Mouse (Mus musculus) hindbrain, embryonic 16.5 days (tissue): Measurements from ENCODE around the gene Tbc1d17. TPM values are rescaled to one million over a fixed set of nuclear protein-coding genes. Genes with fewer than 3 reads are reported as not detected.

Source experiments
- ATAC-seq: fragments of 200-750 bp; cut with Nextera tagmentation; 2 replicates; pipeline ENCODE4 v1.8.0; 2017; ENCODE audit warnings: moderate TSS enrichment, moderate library complexity
- H3K27ac ChIP-seq: fragments of 300-500 bp; sonication (generic); 2 replicates; pipeline ENCODE4 v1.5.1; 2014; ENCODE audit warnings: low read depth, mild to moderate bottlenecking, control low read depth, low read length, moderate library complexity
- H3K27me3 ChIP-seq: fragments of 300-500 bp; sonication (generic); replicated peaks from 2 replicates; pipeline ENCODE4 v1.6.1; 2014; ENCODE audit warnings: low read length; ENCODE audit not compliant: control insufficient read depth, insufficient read depth
- H3K36me3 ChIP-seq: fragments of 300-500 bp; sonication (generic); 2 replicates; pipeline ENCODE4 v1.6.1; 2014; ENCODE audit warnings: mild to moderate bottlenecking, low read length, moderate library complexity, mixed read lengths; ENCODE audit not compliant: control insufficient read depth, insufficient read depth
- H3K4me1 ChIP-seq: fragments of 300-500 bp; sonication (generic); 2 replicates; pipeline ENCODE4 v1.6.1; 2014; ENCODE audit warnings: low read depth, low read length; ENCODE audit not compliant: control insufficient read depth, insufficient read depth
- H3K4me2 ChIP-seq: fragments of 300-500 bp; sonication (generic); 2 replicates; pipeline ENCODE4 v1.6.1; 2014; ENCODE audit warnings: mild to moderate bottlenecking, low read length, control low read depth, moderate library complexity
- H3K4me3 ChIP-seq: fragments of 300-500 bp; sonication (generic); 2 replicates; pipeline ENCODE4 v1.5.1; 2014; ENCODE audit warnings: mild to moderate bottlenecking, low read length, control low read depth, moderate library complexity
- H3K9ac ChIP-seq: fragments of 300-500 bp; sonication (generic); 2 replicates; pipeline ENCODE4 v1.6.1; 2014; ENCODE audit warnings: low read depth, mild to moderate bottlenecking, control low read depth, low read length, moderate library complexity
- H3K9me3 ChIP-seq: fragments of 300-500 bp; sonication (generic); 2 replicates; pipeline ENCODE4 v1.6.1; 2014; ENCODE audit warnings: mild to moderate bottlenecking, low read length, moderate library complexity; ENCODE audit not compliant: control insufficient read depth
- WGBS: fragments of 180-500 bp; shearing (Covaris S2); extraction: QIAGEN DNeasy Blood & Tissue Kit; methylation state at CpG from one replicate; pipeline ENCODE4 v1.1.7; 2014; 5-methylcytosine and 5-hydroxymethylcytosine counted together
- polyA plus RNA-seq: library from polyadenylated mRNA; unstranded; fragments of >200 nt; fragmentation: Nextera tagmentation; extraction: Ambion mirVana; gene quantifications from 2 replicates; pipeline ENCODE4 v1.2.1, GENCODE M21; 2015

The Tbc1d17 gene
- polyA plus RNA-seq, 1 experiment from 2014 or later = 112 TPM

DNA sequence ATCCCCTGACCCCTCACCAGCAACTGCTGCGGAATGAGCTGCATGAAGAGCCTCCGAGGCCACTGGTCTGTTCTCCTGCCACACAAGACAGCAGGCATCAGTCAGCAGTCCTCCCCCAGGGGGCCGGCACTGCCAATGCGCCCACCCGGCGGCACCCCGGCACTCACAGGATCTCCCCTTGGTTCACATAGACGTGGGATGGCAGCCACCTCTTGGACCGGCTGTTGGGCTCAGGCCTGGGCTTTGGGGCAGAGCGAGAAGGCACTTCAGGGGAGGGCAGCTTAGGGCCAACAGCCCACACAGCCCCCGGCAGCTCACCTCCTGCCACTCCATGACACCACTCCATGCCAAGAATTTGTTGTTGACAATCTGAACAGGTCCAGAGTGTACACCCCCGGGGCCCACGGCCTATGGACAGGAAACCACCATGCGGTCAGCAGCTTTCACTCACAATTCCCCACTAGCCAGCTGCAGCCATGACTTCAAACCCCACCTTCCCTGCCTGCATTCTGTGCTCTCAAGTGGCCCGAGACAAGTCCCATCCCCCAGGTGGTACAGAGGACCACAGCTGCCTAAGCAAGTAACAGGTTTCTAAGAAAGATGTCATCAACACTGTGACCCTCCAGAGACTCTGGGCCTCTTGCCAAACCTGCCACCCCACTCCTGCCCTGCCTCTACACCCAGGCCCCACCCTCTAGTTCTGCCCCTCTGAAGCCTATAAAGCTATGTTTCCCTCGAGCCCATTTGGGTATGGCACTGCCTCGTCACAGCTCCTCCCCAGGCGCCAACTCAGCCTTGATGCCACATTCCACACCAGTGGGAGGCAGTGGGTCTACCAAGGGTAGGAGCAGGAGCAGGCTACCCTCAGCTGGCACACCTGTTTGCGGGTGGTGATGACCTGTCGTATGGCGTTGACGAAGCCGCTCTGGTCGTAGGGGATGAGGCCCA, 16.0 kb upstream of the Tbc1d17 start:
- peaks cover 36% of the 10 kb centered on the region for H3K36me3 ChIP-seq
- no peak overlapping the region for H3K4me3 ChIP-seq
- H3K27me3 ChIP-seq = no peaks in the 10 kb centered on the region
- H3K4me2 ChIP-seq = no peak overlapping the region
- peak overlapping the region; percentile 3; the same call in 1 of the 2 replicates for H3K9ac ChIP-seq
- H3K9me3 ChIP-seq = no peaks in the 10 kb centered on the region
- no peak for ATAC-seq
- WGBS = 78% methylated on average over 23 of the region's 24 CpGs
- peak overlapping the region; percentile 20; the same call in 1 of the 2 replicates for H3K27ac ChIP-seq
- H3K4me1 ChIP-seq = peaks cover 46% of the 10 kb centered on the region

DNA sequence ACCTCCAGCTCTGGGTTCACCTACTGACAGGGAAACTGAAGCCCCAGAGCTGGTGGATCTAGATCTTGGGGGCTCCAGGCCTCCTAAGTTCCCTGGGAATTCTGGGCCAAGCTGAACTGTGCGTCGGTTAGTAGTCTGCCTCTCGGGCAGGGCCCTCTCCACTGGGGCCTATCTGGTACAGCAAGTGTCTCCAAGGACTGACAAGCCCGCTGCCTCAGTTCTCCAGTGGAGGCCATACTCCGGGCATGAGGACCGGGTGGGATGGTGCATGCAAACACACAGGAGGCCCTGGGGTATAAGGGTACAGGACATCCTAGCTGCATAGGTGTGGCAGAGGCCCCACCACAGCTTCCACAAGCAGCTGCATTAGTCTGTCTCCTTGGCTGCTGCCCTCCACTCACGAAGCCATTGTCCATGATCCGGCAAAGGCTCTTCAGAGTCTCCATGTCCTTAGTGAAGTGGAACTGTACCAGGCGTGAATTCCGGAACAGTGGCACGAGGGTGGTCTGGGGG, 15.2 kb upstream of the Tbc1d17 start:
- no peak overlapping the region for H3K27ac ChIP-seq
- H3K9me3 ChIP-seq = no peaks in the 10 kb centered on the region
- no peak overlapping the region; the same call in 1 of the 2 replicates for H3K9ac ChIP-seq
- H3K36me3 ChIP-seq = peaks cover 36% of the 10 kb centered on the region
- no peaks in the 10 kb centered on the region for H3K27me3 ChIP-seq
- H3K4me2 ChIP-seq = no peak overlapping the region
- 85% methylated on average over 11 of the region's 11 CpGs for WGBS
- H3K4me3 ChIP-seq = no peak overlapping the region
- H3K4me1 ChIP-seq = peaks cover 46% of the 10 kb centered on the region
- no peak for ATAC-seq

DNA sequence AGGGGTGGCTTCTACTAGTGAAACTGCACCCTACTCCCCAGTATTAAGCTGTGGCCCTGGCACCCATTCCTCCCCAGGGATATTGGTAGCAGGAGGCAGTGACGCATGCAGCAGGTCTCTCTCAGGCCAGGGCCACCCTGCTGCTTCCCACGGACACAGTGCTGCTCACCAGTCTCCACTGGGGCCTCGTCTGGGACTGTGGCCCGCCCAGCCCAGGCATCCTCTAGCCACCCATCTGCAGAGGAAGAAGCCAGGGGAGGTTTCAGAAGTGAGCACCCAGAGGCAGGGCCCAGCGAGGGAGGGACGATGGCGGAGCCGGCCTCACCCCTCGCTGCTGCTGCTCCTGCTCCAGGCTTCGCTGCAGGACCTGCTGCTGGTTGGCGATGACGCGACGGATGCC, 14.3 kb upstream of the Tbc1d17 start:
- Histone ChIP-seq H3K9ac (no peak overlapping the region), H3K4me3 (no peak overlapping the region), H3K4me1 (peaks cover 47% of the 10 kb centered on the region), H3K27ac (no peak overlapping the region), H3K36me3 (peaks cover 36% of the 10 kb centered on the region), H3K4me2 (no peak overlapping the region), H3K9me3 (no peaks in the 10 kb centered on the region), H3K27me3 (no peaks in the 10 kb centered on the region)
- WGBS = 88% methylated on average over 14 of the region's 14 CpGs
- no peak for ATAC-seq

DNA sequence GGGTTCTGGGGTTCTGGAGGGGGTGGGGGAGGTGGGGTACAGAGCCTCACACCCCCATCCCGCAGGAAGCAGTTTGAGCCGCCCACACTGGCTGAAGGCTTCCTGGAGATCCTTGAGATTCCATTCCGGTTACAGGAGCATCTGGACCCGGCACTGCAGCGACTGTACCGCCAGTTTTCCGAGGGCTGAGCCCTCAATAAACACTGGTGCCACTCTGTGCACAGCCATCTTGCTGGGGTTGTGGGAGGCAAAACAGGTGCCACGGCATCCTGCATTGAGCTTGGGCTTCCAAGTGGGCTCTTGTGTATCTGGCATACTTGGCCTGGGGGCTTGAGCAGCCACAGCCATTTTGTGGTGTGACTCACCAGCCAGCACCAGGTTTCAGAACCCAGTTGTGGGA, 13.6 kb upstream of the Tbc1d17 start:
- Histone ChIP-seq H3K36me3 (peaks cover 36% of the 10 kb centered on the region), H3K9me3 (no peaks in the 10 kb centered on the region), H3K4me1 (peaks cover 44% of the 10 kb centered on the region), H3K27ac (no peak overlapping the region), H3K27me3 (no peaks in the 10 kb centered on the region), H3K4me3 (no peak overlapping the region), H3K9ac (no peak overlapping the region), H3K4me2 (no peak overlapping the region)
- no peak for ATAC-seq
- WGBS = 89% methylated on average over 8 of the region's 8 CpGs

DNA sequence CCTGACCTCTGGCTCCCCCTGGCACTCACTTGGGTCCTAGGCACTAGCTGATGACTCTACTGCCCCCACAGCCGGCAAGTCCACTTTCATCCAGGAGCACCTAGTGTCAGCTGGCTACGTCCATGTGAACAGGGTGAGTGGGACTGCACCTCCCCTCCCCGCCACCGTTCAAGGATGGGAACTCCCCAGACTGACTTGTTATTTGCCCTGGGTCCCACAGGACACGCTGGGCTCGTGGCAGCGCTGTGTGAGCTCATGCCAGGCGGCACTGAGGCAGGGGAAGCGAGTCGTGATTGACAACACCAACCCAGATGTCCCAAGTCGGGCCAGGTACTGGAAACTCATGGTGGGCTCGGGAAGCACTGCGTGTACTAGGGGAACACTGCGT, 12.5 kb upstream of the Tbc1d17 start:
- 78% methylated on average over 14 of the region's 14 CpGs for WGBS
- Histone ChIP-seq H3K4me3 (no peak overlapping the region), H3K4me1 (peaks cover 37% of the 10 kb centered on the region), H3K9me3 (no peaks in the 10 kb centered on the region), H3K9ac (no peak overlapping the region), H3K27me3 (no peaks in the 10 kb centered on the region), H3K4me2 (no peak overlapping the region), H3K27ac (no peak overlapping the region), H3K36me3 (peaks cover 36% of the 10 kb centered on the region)
- no peak for ATAC-seq

DNA sequence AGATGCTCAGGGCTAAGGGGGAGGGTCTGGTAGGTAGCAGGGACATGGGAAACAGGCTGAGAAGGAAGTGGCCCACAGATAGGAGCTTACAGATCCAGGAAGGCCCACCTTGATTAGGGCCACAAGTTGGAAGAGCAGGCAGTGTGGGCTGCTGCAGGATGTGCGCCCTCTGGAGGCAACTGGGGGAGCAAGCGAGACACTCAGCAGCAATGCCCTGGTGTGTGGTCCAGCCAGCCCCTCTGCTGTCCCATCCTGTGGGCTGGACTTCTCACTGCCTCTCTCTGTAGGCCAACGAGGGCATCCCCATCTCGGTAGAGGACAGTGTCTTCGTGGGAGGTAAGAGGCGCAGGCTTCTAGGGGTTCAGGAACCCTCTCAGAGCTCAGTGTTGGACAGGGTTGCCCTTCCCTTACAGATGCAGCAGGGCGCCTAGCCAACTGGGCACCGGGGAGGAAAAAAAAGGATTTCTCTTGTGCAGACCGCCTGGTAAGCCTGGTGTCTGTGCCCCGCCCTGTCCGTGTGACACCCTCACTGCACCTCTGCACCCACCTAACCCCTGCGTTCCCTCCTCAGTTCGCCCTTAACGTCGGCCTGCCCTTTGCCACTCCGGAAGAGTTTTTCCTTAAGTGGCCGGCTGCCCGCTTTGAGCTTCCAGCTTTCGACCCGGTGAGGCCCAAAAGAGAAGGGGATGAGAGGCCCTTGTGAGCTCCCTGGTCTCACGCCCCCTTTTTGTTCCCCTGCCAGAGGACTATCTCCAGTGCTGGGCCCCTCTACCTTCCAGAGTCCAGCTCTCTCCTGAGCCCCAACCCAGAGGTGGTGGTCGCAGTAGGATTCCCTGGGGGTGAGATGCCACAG, 11.9 kb upstream of the Tbc1d17 start:
- 0 out of 2 replicates have a peak overlapping the region, but pooled peaks have one; percentile 23 for H3K27ac ChIP-seq
- peak; percentile 35; the same call in 1 of the 2 replicates for ATAC-seq

DNA sequence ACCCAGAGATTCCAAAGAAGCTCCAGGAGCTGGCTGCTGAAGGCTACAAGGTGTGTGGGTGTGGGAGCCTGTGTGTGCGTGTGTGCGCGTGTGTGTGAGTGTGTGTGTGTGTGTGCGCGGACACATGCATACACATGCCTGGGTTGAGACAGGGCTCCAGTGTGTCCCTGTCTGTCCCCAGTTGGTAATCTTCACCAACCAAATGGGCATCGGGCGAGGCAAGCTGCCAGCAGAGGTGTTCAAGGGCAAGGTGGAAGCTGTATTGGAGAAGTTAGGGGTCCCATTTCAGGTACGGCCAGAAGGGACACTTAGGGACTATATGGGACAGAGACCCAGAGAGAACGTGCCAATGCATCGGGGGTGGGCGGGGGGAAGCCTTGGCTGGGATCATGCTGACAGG, 11.0 kb upstream of the Tbc1d17 start:
- Histone ChIP-seq H3K4me1 (peaks cover 25% of the 10 kb centered on the region), H3K27ac (no peak overlapping the region), H3K27me3 (no peaks in the 10 kb centered on the region), H3K9me3 (no peaks in the 10 kb centered on the region), H3K4me3 (no peak overlapping the region), H3K36me3 (peaks cover 33% of the 10 kb centered on the region), H3K4me2 (no peak overlapping the region), H3K9ac (no peak overlapping the region)
- 92% methylated on average over 11 of the region's 11 CpGs for WGBS
- ATAC-seq = no peak

More for the DNA sequence above, 11.9 kb upstream of the Tbc1d17 start:
- no peaks in the 10 kb centered on the region for H3K9me3 ChIP-seq
- H3K9ac ChIP-seq = peak overlapping the region; percentile 43
- no peak overlapping the region for H3K4me3 ChIP-seq
- no peaks in the 10 kb centered on the region for H3K27me3 ChIP-seq
- peaks cover 33% of the 10 kb centered on the region for H3K4me1 ChIP-seq
- WGBS = 60% methylated on average over 22 of the region's 22 CpGs
- H3K36me3 ChIP-seq = peaks cover 36% of the 10 kb centered on the region
- no peak overlapping the region for H3K4me2 ChIP-seq

DNA sequence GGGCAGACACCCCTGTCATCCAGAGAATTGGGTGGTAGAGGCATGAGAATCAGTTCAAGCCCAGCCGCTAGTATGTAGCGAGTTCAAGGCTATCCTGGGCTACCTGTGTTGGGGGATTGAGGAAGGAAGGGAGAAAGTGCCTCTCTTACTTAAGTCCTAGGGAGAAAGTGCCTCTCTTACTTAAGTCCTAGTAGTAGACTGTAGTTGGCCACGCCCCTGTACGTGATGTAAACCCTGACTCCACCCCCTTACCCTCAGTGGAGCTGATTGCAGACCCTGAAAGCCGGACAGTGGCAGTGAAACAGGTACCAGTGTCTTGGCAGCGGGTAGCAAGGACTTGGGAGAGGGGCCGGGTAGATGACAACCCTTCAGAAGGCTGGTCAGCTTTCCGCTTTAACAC, 9.0 kb upstream of the Tbc1d17 start:
- Histone ChIP-seq H3K36me3 (peaks cover 13% of the 10 kb centered on the region), H3K9ac (peak overlapping the region; percentile 86), H3K9me3 (no peaks in the 10 kb centered on the region), H3K4me3 (peak overlapping the region; percentile 80), H3K4me1 (peaks cover 31% of the 10 kb centered on the region), H3K27ac (peak overlapping the region; percentile 96), H3K4me2 (peak overlapping the region; percentile 90), H3K27me3 (no peaks in the 10 kb centered on the region)
- no peak for ATAC-seq
- WGBS = 30% methylated on average over 8 of the region's 8 CpGs
